Mouse (Mus musculus) kidney, adult 2 months (tissue): ENCODE measurements at regions not wholly inside any gene's neighbourhood (a gene's known extent, or its start where the extent isn't known, plus 50 kb on each side); places are given as distances from the start of the nearest gene placed in this dataset.

Source experiments
- CTCF ChIP-seq: fragments of 200-500 bp; conservative IDR thresholded peaks from 2 replicates; pipeline ENCODE4 v1.5.1; 2011; ENCODE audit warnings: low read depth, mild to moderate bottlenecking, control low read depth, low read length, moderate library complexity, mixed read lengths; ENCODE audit not compliant: insufficient read depth, insufficient read length
- POLR2A ChIP-seq: fragments of 200-500 bp; IDR thresholded peaks from one replicate; pipeline ENCODE4 v1.6.1; 2011; ENCODE audit warnings: low read depth, low read length, control low read depth

GRCm38 (mm10) chr13:28839084-28839483 lies 114.4 kb downstream of the Sox4 start:
- no peak for TF ChIP-seq CTCF
- TF ChIP-seq POLR2A = no peak
